Mouse (Mus musculus) MEL (cell line): Measurements from ENCODE around the gene Nfkbie.

Experiments used
- CTCF ChIP-seq, 3 experiments: IDR thresholded peaks in 2 of 3; conservative IDR thresholded peaks in 1 of 3; 2 replicates each; pipeline ENCODE4 v1.5.1; 2011 to 2012; ENCODE audit warnings: low read length in 3 of 3, low read depth in 2 of 3, mild to moderate bottlenecking in 2 of 3, improper control_type of control experiment in 1 of 3, inconsistent platforms in 1 of 3, mixed read lengths in 1 of 3, moderate library complexity in 1 of 3; ENCODE audit not compliant: control insufficient read depth in 1 of 3, insufficient read depth in 1 of 3, poor library complexity in 1 of 3, severe bottlenecking in 1 of 3
- ELF1 ChIP-seq: IDR thresholded peaks from 2 replicates; pipeline ENCODE4 v1.6.1; 2014; ENCODE audit warnings: low read depth, mild to moderate bottlenecking, inconsistent platforms, low read length, improper control_type of control experiment, moderate library complexity
- ETS1 ChIP-seq: IDR thresholded peaks from 2 replicates; pipeline ENCODE4 v1.6.1; 2012; ENCODE audit warnings: low read depth, mild to moderate bottlenecking, inconsistent platforms, low read length, improper control_type of control experiment, moderate library complexity
- MAZ ChIP-seq: IDR thresholded peaks from 2 replicates; pipeline ENCODE4 v1.6.1; 2012; ENCODE audit warnings: low read depth, mild to moderate bottlenecking, inconsistent platforms, low read length, improper control_type of control experiment
- MEF2A ChIP-seq: IDR thresholded peaks from 2 replicates; pipeline ENCODE4 v1.6.1; 2014; ENCODE audit warnings: low read depth, mild to moderate bottlenecking, inconsistent platforms, low read length, improper control_type of control experiment; ENCODE audit not compliant: poor library complexity, insufficient replicate concordance, severe bottlenecking; ENCODE audit errors: extremely low read depth
- POLR2A ChIP-seq, 2 experiments: IDR thresholded peaks; 2 replicates each; pipeline ENCODE4 v1.6.1; 2011 to 2012; ENCODE audit warnings: low read length in 2 of 2, mild to moderate bottlenecking in 2 of 2, control low read depth in 1 of 2, improper control_type of control experiment in 1 of 2, low read depth in 1 of 2, moderate library complexity in 1 of 2; ENCODE audit not compliant: control insufficient read depth in 1 of 2, insufficient read depth in 1 of 2, poor library complexity in 1 of 2
- SMC3 ChIP-seq: IDR thresholded peaks from 2 replicates; pipeline ENCODE4 v1.6.1; 2011; ENCODE audit warnings: low read depth, low read length, improper control_type of control experiment
- TAL1 ChIP-seq: IDR thresholded peaks from 2 replicates; pipeline ENCODE4 v1.6.1; 2012; ENCODE audit warnings: mild to moderate bottlenecking, inconsistent platforms, low read length, moderate library complexity, mixed read lengths
- TCF12 ChIP-seq: IDR thresholded peaks from 2 replicates; pipeline ENCODE4 v1.6.1; 2014; ENCODE audit warnings: low read depth, mild to moderate bottlenecking, inconsistent platforms, low read length, improper control_type of control experiment, moderate library complexity
- UBTF ChIP-seq: IDR thresholded peaks from 2 replicates; pipeline ENCODE4 v1.6.1; 2012; ENCODE audit warnings: low read depth, mild to moderate bottlenecking, inconsistent platforms, low read length, improper control_type of control experiment, moderate library complexity, borderline replicate concordance; ENCODE audit not compliant: insufficient read depth
- USF1 ChIP-seq: IDR thresholded peaks from 2 replicates; pipeline ENCODE4 v1.6.1; 2014; ENCODE audit warnings: low read depth, mild to moderate bottlenecking, inconsistent platforms, low read length, improper control_type of control experiment, moderate library complexity
- ZKSCAN1 ChIP-seq: IDR thresholded peaks from 2 replicates; pipeline ENCODE4 v1.6.1; 2012; ENCODE audit warnings: low read depth, mild to moderate bottlenecking, inconsistent platforms, low read length, improper control_type of control experiment, moderate library complexity
- ZNF384 ChIP-seq: IDR thresholded peaks from 2 replicates; pipeline ENCODE4 v1.6.1; 2012; ENCODE audit warnings: low read depth, mild to moderate bottlenecking, inconsistent platforms, low read length, improper control_type of control experiment

DNA sequence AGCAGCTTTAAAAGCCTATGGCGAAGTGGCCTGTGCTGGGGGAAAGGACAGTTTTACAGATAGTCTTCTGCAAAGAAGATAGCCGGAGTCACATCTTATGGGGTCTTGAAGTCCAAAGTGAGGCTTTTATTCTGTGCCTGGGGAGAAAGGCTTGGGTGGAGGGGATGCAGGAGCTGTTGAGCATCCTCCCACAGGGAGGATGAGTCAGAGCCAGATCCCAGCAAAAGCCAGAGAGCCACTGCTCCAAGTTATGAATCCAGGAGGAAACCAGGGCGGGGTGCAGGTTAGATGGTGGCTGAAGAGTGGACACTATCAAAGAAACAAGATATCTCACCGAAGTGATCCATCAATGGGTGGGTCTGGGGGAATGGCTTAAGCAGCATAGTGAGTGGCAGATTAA, 43.7 kb upstream of the Nfkbie start:
- TF ChIP-seq ZKSCAN1 (no peak), TCF12 (no peak), CTCF (IDR thresholded peaks at IDR 0.05 in 2 of 3, conservative IDR thresholded peaks at IDR 0.05 in 1 of 3; ENCODE audit: control insufficient read depth in 1 of 3, insufficient read depth in 1 of 3, low read depth in 2 of 3, low read length in 3 of 3, poor library complexity in 1 of 3, severe bottlenecking in 1 of 3) (no peak), MAZ (no peak), MEF2A (no peak), UBTF (no peak), SMC3 (no peak), USF1 (no peak), ZNF384 (no peak), POLR2A (IDR thresholded peaks at IDR 0.05; ENCODE audit: control insufficient read depth in 1 of 2, insufficient read depth in 1 of 2, low read depth in 1 of 2, low read length in 2 of 2, poor library complexity in 1 of 2) (no peak), TAL1 (no peak), ELF1 (no peak), ETS1 (no peak)
